Mouse (Mus musculus): ENCODE results near the gene Gm5089.

- TF ChIP-seq CTCF (IDR thresholded peaks at IDR 0.05; ENCODE audit: low read depth, low read length) (no peak), POLR2A (IDR thresholded peaks at IDR 0.05; ENCODE audit: borderline replicate concordance, low read depth, low read length) (no peak)
Observed at GRCm38 (mm10) chr14:122477971-122478573, 27.2 kb upstream of the Gm5089 start.

All from bone marrow macrophage, adult 2 months (primary cell).